Mouse (Mus musculus) cerebellum, adult 11-12 months (tissue): ENCODE measurements at regions not wholly inside any gene's neighbourhood (a gene's known extent, or its start where the extent isn't known, plus 50 kb on each side); places are given as distances from the start of the nearest gene placed in this dataset.

Source experiments
- DNase-seq: peaks from one replicate; pipeline ENCODE4 v3.0.0; 2022

- DNase-seq, result peak; percentile 61
Observed at GRCm38 (mm10) chr7:37343691-37344233, 429.7 kb downstream of the Zfp536 start.

GRCm38 (mm10) chr7:37346041-37346440 is 427.4 kb downstream of the Zfp536 start:
- peak; percentile 78 for DNase-seq

- DNase-seq, result peak; percentile 79
Observed at GRCm38 (mm10) chr7:37357647-37358395, 415.6 kb downstream of the Zfp536 start.

DNA sequence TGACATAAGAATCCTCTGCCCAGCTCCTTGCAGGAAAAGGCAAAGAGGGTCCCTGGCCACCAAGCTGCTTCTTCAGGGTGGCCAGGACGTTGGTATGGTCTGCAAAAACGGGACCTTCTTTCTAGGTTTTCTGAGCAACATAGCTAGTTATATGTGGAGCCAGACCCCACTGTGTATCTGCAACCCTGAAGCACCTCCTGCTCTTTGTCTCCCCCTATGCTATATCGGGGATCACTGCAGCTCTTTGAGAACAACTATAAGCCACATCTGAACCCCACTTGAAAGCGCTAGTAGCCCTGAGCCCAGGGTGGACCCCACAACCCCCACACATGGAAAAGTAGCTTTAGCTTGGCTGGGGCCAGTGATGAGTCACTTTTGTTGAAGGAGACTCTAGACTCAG is 414.9 kb downstream of the Zfp536 start:
- DNase-seq, result no peak

- no peak for DNase-seq
Observed at GRCm38 (mm10) chr7:37359473-37359872, 414.0 kb downstream of the Zfp536 start.

DNA sequence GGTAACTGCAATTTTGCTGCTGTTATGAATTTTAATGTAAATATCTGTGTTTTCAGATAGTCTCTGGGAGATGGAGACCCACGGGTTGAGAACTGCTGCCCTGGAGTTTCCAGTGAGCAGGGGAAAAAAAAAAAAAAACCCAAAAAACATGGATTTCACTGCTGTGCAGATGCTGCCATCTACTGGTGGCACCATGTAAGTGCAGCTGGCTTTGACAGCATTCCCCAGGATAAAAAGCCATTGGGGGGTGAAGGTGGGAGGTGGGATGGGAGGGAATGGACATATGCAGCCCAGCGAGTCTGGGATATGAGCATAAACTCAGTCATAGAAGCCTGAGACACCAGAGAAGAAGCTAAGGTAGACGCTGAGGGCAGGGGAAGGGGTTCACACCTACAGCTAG is 413.3 kb downstream of the Zfp536 start:
- no peak for DNase-seq

DNA sequence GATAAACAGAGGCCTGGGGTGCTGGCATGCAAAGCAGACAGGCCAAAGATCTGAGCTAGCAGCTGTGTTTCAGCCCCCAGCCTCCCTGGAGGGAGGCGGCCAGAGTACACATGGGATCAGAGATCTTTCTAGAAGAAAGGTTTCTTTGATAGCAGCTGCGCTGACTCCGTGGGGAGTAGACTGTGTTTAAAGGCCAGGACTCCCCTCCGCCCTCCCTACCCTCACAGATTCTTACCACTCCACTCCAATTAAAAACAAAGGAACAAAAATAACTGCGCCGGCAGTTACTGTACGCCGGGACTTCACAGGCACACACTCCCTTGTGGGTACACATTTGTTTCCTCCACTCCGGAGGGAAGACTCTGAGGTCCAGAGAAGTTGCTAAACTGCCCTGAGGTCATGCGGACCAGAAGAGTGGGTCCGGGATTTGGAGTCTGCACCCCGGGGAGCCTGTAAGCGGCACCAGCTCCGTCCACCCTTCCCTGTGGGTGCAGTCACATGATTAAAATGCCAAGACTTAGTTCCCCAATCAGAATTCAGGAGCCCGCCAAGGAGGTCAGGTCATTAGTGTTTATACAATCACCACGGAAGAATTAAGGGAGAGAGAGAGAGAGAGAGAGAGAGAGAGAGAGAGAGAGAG is 411.5 kb downstream of the Zfp536 start:
- no peak for DNase-seq

GRCm38 (mm10) chr7:37362879-37363278 is 410.6 kb downstream of the Zfp536 start:
- no peak for DNase-seq

GRCm38 (mm10) chr7:37363629-37364175 is 409.7 kb downstream of the Zfp536 start:
- DNase-seq, result no peak

DNA sequence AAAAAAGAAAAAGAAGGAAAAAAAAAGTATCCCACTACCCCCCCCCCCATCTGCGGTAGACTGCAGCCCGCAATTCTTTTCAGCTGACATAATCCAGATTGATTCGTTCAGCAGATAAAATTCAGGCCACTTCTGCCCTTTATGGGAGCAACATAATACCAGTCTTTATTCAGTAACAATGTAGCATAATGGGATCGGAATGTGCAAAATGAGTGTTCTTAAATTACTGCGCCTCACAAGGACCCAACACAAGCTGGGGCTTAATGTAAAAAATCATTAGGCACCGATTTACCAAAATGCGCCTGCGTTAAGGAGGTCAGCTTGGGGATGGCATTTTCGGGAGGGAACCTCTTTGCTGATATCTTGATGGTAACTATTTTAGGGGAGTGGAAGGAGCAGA is 409.2 kb downstream of the Zfp536 start:
- no peak for DNase-seq

DNA sequence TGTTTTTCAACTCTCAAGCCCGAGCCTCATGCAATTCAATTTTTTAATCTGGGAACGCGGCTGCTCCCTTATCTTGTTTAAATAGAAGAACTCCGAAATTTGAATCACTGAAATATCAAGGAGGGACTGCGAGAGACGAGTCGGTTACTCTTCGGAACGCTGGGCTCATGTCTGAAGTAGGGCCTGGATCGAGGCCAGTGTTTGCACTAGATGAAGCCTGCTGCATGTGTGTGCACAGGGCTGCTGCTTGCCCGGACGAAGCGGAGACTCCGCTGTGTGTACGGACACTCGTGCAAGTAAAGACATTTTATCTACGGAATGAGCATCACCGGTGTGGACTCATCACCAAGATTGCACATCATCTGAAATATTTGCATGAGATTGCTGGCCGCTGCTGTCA is 407.4 kb downstream of the Zfp536 start:
- DNase-seq, result no peak

GRCm38 (mm10) chr7:37369698-37370097 is 403.7 kb downstream of the Zfp536 start:
- no peak for DNase-seq

DNA sequence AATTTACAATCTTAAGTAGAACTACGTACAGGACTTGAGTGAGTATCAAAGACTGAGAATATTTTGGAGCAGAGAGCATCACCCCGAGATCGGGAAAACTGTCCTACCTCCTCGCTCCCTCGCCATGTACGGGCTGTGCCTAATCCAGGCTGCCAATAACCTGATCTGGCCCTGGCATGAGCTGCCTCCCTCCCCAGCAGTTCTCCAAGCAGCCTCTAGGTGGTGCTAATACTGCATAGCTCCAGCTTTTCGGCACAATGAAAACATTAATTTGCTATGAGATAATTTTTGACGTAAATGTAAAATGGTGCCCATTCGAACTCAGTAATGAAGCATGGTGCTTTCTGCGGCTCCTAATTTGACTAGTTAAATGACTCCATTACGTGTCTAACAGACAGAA is 399.6 kb downstream of the Zfp536 start:
- peak; percentile 87 for DNase-seq

GRCm38 (mm10) chr7:37375044-37375443 is 398.4 kb downstream of the Zfp536 start:
- no peak for DNase-seq

DNA sequence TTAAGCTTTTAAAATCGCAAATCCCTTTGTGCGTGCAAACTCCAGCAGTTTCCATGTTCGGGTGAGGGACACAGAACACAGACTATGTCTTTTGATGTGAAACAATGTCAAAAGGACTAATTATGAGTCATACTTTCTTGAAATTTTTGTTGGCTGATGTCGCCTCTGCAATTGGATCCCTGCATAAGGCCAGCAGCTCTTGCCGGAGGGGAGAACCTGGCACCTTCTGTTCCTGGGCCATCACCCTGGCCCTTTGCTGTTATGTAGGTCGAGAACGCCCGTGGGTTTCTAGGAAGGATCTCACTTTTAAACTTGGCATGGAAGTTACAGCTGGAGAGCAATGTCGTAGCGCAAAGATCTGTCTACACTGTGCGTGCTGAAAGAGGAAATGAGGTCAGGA is 397.9 kb downstream of the Zfp536 start:
- no peak for DNase-seq

DNA sequence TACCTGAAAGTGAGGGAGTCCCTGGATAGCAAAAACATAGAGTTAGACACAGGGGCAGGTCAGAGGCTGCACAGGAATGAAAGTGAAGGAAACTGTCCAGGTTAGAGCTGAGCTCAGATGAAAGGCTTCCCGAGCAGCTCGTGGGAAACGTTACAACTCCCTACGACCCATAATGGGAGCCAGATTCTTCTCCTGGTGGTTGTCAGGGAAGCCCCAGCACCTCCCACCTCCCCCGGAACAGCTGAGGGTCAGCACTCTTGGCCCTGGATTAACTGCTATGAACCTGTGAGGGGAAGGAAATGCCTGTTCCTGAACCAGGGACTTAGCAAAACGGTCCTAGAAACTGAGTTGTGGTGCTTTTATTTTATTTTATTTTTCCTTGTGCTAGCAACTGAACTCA is 397.2 kb downstream of the Zfp536 start:
- no peak for DNase-seq

- DNase-seq, result peak; percentile 24
Observed at GRCm38 (mm10) chr7:37377889-37378521, 395.4 kb downstream of the Zfp536 start.

DNA sequence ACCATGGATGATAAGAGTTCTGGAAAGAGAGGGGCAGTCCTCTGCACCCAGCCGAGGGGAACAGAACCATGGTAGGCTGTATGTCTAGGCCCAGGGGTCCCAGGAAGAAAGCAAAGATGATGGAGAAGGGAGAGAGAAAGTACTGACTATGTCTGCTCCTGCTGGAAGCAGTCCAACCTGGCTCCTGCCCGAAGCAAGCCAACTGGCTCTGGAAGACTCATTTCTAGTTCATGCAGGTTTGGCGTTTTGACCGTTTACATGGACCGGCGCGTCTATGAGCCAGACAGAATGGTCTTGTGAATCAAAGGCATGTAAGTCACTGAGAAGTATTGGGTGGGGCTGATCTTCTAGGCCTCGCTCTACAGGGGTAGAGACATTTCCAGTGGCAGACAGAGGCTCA is 385.6 kb downstream of the Zfp536 start:
- DNase-seq, result peak; percentile 74

DNA sequence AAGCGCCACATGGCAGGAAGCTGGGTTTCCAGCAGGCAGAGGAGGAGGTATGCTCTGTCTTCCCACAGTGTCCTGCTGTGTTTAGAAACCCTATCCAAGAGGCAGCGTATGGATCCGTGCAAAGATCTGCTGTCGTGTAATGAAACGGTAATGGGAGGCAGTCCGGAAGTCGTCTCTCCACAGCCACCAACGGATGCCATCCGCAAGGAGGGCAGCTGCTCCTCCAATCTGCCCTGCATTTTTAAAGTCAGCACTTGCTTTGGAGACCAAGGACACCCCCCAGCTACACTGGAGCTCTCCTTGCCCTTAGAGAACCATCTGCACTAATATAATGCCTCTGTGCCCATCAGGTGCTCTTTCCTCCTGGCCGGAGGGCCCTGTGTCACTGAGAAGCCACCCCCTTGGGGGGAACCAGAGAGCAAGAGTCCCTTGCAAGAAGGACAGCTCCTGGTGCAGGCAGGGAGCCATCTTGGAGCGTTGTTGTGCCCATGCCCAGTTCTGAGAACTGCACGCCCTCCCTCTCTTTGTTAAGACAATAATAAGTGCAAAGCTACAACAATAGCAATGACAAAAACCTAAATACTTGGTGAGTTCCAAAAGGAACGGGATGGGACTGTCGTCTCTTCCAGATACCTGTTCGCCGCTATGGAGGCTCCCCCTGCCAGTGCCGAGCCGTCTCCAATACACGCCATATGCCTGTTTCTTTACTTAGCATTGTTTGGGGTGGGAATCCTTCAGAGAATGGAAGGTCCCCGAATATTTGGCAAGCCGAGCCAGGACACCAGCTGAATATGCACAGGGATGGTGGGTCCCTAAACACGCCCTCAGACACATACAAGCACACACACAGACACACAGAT is 384.4 kb downstream of the Zfp536 start:
- DNase-seq, result peak; percentile 86

GRCm38 (mm10) chr7:37389703-37390087 is 383.7 kb downstream of the Zfp536 start:
- no peak for DNase-seq

DNA sequence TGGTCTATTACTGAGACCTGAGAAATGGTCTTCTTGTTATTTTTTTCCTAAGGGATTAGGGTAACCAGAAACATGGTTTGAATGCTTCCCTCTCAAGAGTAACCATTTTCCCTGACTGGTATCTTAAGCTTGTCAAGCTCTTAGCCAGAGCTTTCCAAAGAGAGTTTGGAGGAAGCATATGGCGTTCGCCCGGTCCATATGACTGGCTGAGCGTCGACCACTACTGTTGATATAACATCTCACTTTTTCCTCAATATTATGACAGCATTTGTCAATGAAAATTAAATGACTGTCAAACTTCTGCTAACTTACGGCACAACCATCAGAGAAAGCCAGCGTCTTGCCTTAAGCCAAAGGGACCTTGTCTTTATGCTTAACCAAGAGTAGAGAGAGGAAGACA is 383.2 kb downstream of the Zfp536 start:
- DNase-seq, result no peak

DNA sequence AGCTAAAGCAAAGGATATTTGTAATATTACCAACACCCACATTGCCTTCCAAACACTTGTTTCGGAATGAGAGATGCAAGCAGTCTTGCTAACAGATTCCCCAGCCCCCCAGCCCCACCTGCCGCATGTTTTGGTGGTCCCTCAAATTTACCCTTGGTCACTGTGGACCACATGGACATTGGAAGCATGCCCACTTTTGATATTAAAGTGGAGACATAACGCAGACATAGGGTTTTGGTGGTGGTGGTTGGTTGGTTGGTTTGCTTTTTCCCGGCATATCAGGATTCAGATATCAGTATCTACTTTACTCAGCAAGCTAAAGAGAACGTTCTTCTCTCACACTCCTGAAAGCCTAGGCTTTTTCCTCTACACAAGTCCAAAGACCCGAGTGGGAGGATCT is 381.3 kb downstream of the Zfp536 start:
- DNase-seq, result no peak

GRCm38 (mm10) chr7:37392604-37393003 is 380.8 kb downstream of the Zfp536 start:
- DNase-seq, result peak; percentile 90
